Mouse (Mus musculus) adrenal gland, postnatal 14 days (tissue): ENCODE data around the gene Fancd2. TPM values are rescaled to one million over a fixed set of nuclear protein-coding genes. Genes with fewer than 3 reads are reported as not detected.

Experiments used
- DNase-seq: peaks from one replicate; pipeline ENCODE4 v3.0.0; 2021; ENCODE audit warnings: mixed read lengths
- long read RNA-seq, 2 experiments: library from polyadenylated mRNA; stranded (forward); transcript quantifications; one replicate each; pipeline ENCODE4 v2.0.0; 2021
- total RNA-seq: library from RNA; stranded (reverse); gene quantifications from 2 replicates; pipeline ENCODE4 v1.2.3, GENCODE M21; 2021

Fancd2 gene
- total RNA-seq, result 3.1 and 3.2 TPM in 2 replicates
- long read RNA-seq, experiment 1, full-length matches to known transcripts, result 2 of 8 reads
- long read RNA-seq, experiment 1, partial matches to known transcripts, result 0 of 8 reads
- long read RNA-seq, experiment 1, other reads (novel, unspliced or antisense), result 6 of 8 reads
- long read RNA-seq, experiment 2, full-length matches to known transcripts, result 1 of 8 reads
- long read RNA-seq, experiment 2, partial matches to known transcripts, result 2 of 8 reads
- long read RNA-seq, experiment 2, other reads (novel, unspliced or antisense), result 5 of 8 reads

- DNase-seq, result peak; percentile 93
These were observed at the start of gene Fancd2, which contains the start of gene Emc3 for GRCm38 (mm10) chr6:113530932-113531839. TSS of gene Fancd2 (plus strand) at chr6:113531682. TSS of gene Emc3 (minus strand) at chr6:113531652.

- peak; percentile 59 for DNase-seq
These were observed 48.9 kb upstream of the Fancd2 start for GRCm38 (mm10) chr6:113482477-113483099.

- peak; percentile 97 for DNase-seq
These were observed 48.3 kb upstream of the Fancd2 start, which contains the start of gene Creld1 for GRCm38 (mm10) chr6:113483100-113483615. TSS of gene Creld1 (plus strand) at chr6:113483297.

DNA sequence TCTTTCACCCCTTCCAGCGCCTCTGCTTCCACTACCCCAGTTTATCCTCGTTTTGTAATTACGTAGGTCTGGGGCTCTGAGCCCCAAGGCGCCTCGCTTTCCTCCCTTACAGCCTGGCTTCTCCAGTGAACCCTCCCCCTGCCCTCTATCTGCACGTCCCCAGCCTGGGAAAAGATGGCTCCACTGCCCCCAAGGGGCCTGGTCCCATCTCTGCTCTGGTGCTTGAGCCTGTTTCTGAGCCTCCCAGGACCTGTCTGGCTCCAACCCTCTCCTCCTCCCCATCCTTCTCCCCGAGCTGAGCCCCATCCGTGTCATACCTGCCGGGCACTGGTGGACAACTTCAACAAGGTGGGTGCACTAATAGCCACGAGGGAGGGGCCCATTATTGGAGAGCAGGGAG lies 47.8 kb upstream of the Fancd2 start:
- peak; percentile 58 for DNase-seq

DNA sequence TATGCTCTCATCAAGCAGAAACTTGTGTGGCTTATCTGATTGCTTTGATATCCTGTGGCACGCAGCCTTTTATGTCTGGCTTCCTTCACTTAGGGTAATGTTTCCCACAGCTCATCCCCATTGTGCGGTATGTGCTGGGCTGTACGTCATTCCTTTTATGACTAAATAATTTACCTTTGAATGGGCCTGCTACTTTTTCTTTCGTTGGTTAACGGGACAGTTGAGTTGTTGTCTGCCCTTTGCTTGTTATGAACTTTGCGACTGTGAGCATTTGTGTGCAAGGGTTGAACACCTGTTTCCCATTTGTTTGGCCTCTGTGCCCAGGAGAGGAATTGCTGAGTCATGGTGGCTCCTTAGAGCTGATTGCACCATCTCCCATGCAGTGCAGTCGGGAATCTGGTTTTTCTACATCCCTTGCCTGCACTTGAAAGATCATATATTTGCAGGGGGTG lies 44.3 kb upstream of the Fancd2 start:
- DNase-seq, result no peak

DNA sequence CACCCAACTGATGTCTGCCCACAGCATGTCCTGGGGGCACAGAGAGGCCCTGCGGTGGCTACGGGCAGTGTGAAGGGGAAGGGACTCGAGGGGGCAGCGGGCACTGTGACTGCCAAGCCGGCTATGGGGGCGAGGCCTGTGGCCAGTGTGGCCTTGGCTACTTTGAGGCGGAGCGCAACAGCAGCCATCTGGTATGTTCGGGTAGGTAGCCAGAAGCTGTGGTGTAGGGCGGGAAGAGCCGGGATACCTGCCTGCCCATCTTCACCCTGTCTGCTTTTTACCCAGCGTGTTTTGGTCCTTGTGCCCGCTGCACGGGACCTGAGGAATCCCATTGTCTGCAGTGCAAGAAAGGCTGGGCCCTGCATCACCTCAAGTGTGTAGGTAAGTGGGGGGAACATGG lies 42.1 kb upstream of the Fancd2 start:
- no peak for DNase-seq

DNA sequence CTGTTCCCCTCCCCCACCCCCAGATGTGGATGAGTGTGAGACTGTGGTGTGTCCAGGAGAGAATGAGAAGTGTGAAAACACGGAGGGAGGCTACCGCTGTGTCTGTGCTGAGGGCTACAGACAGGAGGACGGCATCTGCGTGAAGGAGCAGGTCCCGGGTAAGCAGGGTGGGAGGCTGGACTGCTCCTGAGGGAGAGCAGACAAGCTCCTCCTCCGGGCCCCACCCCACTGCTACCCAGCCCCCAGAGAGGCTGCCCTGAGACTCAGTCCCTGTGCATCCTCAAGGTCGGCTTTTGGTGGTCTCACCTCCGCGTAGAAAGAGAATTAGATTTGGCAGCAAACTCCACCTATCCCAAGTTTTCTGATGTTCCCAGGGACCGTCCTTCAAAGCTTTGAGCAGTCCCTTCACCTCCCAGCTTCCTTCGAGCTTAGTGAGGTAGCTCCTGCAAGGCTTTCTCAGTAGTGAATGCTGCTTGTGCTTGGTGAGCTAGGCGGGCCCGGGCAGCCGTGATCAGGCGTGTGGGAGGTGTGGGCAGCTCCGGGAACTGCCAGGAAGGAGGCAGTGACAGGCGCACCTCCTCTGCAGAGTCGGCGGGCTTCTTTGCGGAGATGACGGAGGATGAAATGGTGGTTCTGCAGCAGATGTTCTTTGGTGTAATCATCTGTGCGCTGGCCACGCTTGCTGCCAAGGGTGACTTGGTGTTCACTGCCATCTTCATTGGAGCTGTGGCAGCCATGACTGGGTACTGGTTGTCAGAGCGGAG lies 39.2 kb upstream of the Fancd2 start:
- DNase-seq, result no peak

- DNase-seq, result peak; percentile 91
These were observed 37.2 kb upstream of the Fancd2 start for GRCm38 (mm10) chr6:113494258-113494788.

GRCm38 (mm10) chr6:113495071-113495675 lies 36.3 kb upstream of the Fancd2 start:
- peak; percentile 28 for DNase-seq

GRCm38 (mm10) chr6:113499346-113499745 lies 32.1 kb upstream of the Fancd2 start:
- no peak for DNase-seq

- DNase-seq, result peak; percentile 35
These were observed 29.9 kb upstream of the Fancd2 start, which contains the start of gene Prrt3 for GRCm38 (mm10) chr6:113501388-113502084. TSS of gene Prrt3 (minus strand) at chr6:113501931.

GRCm38 (mm10) chr6:113502801-113503200 lies 28.7 kb upstream of the Fancd2 start:
- DNase-seq, result no peak

DNA sequence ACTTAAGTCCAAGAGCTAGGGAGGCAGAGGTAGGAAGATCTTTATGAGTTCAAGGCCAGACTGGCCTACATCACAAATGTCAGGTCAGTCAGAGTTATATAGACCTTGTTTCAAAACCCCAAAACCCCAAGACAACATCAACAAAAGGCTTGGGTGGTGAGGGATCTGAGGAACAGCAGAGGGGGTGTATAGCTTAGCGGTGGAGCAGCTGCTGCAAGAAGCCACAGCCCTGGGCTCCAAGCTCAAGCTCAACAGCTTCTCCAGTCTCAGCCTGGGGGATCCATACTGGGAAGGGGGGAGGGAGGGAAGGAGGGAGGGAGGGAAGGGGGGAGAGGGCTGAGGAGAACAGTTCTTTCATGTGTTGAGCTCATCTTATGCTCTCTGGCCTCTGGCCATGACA lies 25.8 kb upstream of the Fancd2 start:
- DNase-seq, result no peak

DNA sequence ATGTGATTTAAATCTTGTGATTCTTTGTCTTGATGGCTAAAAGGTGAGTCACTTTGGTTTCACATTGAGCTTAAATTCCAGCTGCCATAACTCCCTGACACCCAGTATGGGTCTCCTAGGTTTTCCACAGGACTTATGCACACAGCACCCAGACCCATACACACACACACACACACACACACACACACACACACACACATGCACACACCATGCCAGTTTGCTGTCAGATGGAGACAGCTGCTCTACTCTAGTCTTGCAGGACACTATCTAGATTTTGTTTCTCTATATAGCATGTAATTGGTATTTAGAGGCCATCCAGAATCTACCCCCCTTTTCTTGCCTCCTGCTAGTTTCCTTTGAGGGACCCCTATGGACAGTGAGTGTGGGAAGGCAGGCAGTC lies 24.4 kb upstream of the Fancd2 start:
- no peak for DNase-seq

DNA sequence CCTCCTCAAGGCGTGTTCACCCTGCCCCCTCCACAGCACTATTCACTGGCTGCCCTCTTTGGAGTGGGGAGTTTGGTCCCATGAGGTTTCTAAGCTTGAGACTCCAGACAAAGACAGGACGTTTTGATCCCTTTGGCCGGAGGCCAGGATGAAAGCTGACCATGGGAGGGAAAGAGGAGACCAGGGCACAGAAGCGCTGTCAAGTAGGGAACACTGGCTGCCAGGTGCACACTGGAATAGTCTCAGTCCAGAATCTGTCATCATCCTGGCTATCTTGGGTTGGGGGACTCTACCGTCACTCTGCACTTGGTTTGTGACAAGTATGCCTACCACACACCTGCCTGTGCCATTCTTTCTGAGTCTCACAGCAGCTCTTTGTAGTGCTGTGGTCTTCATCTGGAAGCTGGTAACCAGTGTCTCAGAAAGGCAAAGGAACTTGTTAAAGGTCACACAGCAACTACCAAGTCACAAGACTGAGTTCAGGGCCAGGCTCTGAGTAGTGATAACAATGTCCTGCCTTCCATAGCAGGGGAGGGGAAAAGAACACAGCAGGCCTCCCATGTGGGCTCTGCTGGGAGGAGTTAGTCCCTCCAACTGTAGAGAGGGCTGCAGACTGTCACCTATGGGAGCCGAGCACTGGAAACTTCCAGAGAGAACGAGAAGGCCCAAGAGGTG lies 23.1 kb upstream of the Fancd2 start:
- peak; percentile 67 for DNase-seq

DNA sequence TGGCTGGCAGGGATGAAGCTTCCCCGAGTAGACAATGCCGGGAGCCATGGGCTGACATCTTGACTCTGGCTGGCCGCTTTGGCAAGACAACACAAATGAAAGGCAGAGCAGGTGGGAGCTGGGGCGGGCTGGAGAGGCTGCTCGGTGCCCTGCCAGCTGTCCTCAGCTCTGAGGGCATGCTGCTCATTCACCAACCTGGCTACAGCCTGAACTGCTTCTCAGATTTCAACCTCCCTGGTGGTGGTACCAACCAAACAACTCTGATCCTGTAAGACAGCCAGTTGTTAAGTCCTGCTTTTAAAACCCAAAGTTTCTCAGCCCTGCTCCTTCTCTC lies 22.6 kb upstream of the Fancd2 start:
- DNase-seq, result no peak

GRCm38 (mm10) chr6:113513944-113514343 lies 17.5 kb upstream of the Fancd2 start:
- DNase-seq, result peak; percentile 35

- DNase-seq, result no peak
These were observed 16.9 kb upstream of the Fancd2 start for GRCm38 (mm10) chr6:113514600-113514999.

DNA sequence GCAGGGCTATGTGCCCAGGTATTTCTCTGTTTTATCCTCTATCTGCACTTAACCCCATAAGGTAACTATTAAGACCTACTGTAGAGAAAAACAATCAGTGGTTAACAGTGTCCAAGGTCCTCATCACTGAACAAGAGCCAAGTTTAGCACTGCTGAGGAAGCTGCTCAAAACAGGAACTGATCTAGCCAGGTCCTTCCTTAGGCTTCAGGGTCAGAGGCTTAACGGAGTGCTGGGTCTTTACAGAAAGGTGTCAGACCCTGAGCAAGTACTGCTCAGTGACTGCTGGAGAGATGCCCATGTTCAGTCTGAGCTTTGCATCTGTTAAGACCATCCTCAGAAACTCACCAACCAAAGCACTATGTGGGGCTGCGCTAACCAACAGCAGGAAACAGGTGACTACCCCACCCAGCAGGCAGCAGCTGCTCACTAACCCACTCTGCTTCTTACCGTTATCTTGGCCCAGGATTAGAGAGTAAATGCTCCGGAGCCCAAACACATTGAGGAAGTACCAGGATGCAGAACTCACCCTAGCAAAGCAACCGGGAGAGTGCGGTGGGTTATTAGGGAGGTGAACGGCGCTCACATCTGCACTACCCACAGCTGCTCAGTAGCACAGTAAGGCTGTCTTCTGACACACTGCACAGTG lies 13.9 kb upstream of the Fancd2 start:
- DNase-seq, result no peak
